Mouse (Mus musculus) heart, postnatal 14 days (tissue): ENCODE results near the gene Erc2. TPM values are rescaled to one million over a fixed set of nuclear protein-coding genes. Genes with fewer than 3 reads are reported as not detected.

Experiments used
- DNase-seq, 2 experiments: peaks; one replicate each; pipeline ENCODE4 v3.0.0; 2021 to 2022
- intact Hi-C: fragments of 180-260 bp; cut with DNase I; formaldehyde crosslinking; loops from one replicate; pipeline ENCODE4 v1.15.1; 2025
- total RNA-seq, 2 experiments: library from RNA; stranded (reverse); gene quantifications; 2 replicates each; pipeline ENCODE4 v1.2.3; 2021

Gene Erc2
- total RNA-seq, 2 experiments from 2014 or later = 0.54 to 1.6 TPM

DNA sequence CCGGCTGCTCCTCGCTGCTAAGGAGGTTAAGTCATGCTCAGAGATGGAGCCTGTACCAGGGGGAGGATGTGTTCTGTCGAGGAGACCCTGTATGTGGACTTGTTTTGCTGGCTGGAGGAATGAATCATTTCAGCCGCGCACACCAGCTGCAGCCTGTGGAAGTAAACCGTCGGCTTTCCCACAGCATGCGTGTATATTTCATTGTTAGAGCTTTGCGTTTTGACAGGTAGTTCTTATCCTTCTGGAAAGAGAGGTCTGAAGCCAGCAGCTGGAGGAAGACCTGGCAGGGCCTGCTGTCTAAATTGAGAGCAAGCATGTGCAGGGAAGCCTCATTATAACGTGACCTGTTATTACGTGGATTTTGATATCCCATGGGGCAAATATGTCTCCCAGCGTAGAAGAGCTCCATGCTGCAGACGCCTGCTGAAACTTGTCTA, 788.6 kb downstream of the Erc2 start:
- intact Hi-C loops = no loop called here
- no peak for DNase-seq

DNA sequence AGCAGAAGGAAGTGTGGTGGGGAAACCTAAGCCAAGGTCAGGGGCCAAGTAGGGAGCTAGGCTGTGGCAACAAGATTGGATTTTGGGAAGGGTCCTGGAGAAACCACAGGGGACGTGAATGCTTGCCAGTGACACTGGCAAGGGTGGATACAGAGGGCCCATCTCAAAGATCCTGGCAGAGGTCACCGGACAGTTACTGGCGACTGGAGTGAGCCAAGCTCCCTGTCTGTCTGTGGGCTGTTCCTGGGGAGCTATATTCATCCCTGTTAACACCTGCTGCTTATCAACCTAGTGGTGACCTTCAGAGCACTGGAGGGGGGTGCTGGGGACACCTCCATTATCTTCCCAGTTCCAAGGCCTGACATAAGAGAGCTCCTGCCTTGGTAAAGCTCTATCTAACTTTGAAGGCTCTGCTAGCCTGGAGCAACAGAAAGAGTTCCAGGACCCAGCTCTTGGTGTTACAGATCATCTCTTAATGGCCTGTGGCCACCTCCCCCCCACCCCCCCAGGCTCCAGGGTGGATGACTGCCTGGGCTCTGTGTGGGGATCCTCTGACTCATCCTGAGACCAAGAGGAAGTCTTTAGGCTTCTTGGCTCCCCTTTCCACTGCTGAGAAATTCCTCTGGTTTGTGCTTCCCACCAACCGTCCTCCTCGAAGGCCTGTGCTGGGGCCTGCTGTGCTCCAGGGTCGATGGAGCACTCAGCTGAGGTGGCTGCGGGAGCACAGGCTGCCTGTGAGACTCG, 790.2 kb downstream of the Erc2 start:
- DNase-seq = no peak
- intact Hi-C loops = no loop called here

DNA sequence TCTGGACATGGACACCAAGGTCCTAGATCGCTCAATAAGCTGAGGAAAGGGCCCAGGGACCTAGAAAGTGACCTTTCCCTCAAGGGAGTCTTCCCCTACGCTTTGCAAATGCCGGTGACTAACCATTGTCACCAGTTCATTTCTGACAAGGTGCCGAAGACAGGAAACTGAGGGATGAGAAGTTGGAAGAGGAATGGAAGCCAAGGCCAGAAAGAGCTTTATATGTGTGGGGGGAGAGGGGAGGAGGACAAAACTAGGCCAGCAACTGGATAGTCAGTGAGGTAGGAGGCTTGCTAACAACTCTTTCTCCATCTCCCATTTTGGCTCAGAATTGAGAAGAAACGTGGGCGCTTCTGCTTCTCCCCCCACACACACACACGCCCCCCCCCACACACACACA, 791.3 kb downstream of the Erc2 start:
- no peak for DNase-seq
- intact Hi-C loops = no loop called here

DNA sequence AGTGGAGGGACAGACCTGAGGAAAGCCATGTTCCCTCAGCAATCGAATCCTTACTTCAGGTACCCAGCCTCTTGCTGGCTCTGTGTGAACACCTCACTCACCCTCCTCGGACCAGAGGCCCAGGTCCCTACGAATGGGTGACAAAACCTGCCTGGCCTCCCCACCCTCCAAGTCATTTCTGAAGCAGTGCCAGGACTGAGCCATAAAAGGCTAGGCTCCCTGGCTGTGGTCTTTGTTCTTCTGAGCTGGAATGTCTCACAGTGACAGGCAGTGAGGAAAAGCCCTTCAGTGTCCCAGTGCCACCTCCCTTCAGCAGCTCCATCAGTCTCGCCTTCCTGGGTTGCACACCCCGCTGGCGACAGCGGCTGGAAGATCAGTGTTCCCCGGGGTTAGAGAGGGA, 794.8 kb downstream of the Erc2 start:
- DNase-seq = peak; percentile 8 to 40
- intact Hi-C loops = no loop called here

DNA sequence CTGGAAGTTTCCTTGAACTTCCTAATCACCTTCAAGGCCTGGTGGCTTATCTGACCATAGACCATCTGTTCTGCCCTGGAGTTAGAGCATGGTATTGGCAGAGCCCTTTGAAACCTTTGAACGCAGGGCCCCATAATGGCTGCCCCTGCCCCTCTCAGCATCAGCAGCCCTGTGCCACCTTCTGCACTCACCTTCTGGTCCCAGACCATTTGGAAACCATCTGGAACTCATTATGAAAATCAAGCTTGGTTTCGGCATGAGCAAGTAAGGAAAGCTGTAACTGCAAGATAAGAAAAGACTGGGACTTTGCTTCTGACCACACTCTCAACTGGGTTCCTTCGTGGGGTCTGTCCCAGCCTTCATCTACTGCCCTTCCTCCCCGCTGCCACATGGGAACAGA, 796.3 kb downstream of the Erc2 start:
- intact Hi-C loops = no loop called here
- no peak for DNase-seq

DNA sequence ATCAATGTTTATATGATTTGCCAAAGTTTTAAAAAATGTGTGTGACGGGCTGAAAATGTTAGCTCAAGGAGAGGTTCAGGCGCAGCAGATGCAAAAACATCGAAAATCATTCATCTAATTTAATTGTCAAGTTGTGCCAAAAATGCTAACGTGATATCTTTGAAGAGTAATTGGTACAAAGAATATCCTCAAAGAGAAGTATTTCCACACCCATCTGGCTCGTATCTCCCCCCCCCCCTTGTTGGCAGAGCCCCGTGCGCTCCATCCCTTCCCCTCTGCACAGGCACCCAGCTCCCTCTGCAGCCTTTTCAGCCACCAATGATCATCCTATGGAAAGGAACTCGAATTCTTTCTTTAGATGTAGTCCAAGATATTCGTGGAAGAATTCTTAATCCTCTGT, 797.0 kb downstream of the Erc2 start:
- intact Hi-C loops = no loop called here
- DNase-seq = no peak

DNA sequence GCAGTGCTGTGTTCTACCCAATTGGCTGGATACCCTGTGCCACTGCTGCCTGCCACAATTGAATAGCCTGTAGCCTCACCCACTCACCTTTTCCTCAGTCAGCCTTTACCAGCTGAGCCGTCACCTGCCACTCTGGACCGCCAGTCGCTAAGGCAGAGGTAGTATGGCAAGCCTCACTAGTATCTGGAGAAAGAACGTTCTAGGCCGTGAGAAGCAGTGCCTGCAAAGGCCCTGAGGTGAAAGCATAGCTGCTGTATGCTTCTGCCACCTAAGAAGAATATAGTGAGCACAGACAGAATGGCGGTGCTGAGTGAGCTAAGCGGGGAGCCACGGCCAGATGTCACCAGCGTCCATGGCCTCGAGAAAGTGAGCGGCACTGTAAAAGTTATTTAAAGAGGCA, 798.4 kb downstream of the Erc2 start:
- intact Hi-C loops = no loop called here
- no peak for DNase-seq

DNA sequence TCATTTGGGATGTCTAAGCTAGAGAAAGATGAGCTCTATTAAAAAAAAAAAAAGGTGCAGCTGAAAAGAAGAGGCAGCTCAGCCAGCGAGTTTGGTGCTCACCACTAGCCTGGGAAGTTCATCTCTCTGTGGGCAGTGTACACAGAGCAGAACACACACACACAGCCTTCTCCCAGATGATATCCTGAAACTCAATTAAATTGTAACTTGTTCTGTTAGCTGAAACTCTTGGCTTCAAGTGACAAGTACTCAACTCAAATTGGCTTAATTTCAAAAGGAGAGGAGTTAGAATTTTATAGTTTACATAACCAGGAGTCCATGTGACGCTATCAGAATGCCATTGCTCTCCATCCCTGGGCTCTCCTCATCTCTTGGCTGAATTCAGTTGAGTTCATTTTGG, 804.4 kb downstream of the Erc2 start:
- DNase-seq = no peak
- intact Hi-C loops = no loop called here

DNA sequence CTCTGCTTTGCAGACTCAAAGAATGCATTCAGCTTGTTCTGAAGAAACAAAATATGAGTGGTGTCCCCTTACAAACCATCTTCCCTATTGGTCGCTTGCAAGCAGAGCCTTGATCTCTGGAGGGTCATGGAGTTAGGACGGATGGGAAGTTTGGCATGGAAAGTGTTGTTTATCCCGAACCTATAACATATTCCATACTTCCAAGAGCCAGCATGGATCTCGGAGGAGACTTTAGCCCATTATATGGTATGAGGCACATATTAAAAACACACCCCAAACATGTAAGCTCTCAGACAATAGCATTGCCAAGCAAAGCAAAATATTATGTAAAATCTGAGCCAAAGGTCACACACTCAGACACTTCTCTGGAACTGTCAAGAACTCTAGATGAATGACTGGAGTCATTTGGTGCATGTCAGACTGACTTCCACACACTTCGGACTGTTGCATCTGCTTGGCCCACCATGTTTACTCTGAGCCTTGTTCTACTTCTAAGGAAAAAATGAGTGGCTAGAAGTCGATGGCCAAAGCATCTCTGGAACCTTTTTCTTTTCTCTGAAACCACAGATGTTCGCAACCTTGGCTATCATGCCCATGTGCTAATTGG, 809.6 kb downstream of the Erc2 start:
- intact Hi-C loops = no loop called here
- no peak for DNase-seq

DNA sequence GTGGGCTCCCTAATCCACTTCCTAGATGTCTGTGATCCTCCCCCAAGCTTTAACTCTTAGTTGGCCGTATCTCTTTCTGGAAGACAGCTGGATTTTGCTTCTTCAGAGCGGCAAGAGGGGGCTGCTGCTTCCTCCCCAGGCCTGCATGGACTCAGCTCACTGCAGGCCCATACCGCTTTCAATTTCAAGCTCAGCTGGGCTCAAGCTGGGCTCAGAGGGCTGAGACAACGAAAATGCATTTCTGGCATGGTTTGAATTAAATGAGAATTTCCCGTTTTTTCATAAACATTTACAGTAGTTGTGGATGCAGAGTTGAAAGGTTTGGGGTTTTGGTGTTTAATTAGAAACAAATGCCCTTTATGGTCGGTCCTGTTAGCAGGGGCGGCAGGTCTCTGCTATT, 812.8 kb downstream of the Erc2 start:
- no peak for DNase-seq
- intact Hi-C loops = no loop called here

DNA sequence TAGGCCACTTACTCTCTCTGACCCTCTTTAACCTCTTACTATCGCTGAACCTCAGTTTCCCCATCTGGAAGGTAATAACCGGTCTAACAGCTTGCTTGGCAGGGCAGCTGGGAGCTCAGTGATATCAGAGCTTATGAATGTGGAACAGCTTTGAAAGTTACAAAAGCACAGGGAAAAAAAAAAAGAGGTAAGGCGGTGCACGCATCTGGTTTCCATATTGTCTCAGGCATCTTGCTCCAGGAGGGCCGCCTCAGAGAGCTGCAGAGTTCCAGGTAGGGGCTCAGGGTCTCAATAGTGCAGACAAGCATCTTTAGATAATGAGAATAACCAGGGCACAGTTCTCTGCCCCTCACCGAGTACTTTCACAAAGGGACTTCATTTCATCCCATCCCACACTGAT, 816.9 kb downstream of the Erc2 start:
- intact Hi-C loops = no loop called here
- DNase-seq = no peak

DNA sequence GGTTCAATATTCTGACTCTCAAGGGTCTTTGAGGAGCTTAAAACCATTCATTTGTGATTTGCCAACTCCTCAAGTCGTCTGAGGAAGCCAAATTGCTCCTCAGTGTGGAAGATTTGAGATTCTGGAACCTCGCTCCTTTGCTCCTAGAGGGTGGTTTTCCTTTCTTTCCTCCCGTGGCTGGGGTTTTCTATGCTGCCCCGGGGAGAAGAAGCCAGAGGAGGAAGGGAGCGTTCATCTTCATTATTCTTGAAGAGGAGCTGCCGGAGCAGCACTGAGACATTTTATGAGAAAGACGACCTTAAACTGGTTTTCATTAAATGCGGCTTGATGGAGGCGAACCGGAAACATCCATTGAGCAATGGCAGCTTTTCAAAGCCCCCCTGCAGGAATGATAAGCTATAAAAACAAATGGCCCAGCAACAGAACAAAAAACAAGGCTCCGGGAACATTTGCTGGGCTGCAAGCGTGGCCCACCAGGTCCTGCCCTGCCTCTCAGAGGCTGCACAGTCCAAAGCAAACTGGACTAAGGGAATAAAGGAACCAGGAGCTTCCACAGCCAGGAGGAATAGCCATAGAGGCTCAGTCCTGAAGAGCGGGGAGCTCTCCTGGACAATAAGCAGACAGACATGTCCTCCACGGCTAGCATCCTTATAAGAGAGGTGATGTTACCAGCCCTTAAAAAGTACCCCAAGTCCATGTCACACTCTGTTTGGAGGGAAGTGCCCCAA, 819.2 kb downstream of the Erc2 start:
- intact Hi-C loops = no loop called here
- DNase-seq = no peak

DNA sequence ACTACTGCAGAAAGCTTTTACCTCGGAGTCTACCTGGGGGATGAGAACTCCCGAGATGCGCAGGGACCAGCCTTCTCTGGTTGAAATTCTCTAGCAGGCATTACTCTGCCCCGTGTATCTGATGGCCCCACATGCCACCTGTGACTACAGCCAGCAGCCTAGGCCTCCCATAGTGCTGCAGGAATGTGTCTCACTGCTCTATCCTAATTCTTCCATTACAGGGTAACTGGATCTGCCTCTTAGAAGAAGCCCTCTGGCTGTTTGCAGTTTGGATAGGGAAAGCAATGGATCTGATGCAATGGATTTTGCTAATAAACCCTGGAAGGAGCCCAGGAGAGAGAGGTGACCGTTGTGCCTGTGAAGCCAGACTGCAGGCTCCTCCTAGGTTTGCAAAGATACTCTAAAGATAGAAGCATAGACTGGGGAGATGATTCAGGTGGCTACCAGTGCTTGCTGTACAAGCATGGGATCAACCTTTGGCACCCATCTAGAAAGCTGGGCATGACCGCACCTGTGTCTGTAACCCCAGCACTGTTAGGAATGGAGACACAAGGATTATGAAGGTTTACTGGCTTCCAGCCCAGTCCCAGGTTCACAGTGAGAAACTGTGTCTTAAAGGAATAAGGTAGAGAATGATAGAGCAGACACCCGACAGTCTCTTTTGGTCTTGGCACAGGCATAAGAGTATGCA, 821.2 kb downstream of the Erc2 start:
- intact Hi-C loops = no loop called here
- no peak for DNase-seq

DNA sequence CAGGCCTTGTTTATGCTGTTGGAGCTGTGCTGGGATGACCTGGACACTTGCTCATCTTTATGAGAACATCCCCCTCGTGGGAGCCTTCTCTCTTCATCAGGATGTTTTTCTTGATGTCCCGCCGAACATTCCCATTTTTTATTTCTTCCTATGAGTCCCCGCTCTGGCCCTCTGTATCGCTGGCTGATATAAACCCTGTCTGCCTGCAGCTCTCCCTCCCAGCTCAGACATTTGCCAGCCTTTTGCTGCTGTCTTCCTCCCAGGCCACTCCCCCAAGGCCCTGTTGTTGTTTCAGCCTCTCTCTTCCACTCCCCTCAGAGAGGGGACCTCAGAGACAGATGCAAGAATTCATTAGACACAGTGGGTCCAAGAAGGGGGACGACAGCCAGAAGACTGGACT, 823.5 kb downstream of the Erc2 start:
- DNase-seq = no peak
- intact Hi-C loops = no loop called here

DNA sequence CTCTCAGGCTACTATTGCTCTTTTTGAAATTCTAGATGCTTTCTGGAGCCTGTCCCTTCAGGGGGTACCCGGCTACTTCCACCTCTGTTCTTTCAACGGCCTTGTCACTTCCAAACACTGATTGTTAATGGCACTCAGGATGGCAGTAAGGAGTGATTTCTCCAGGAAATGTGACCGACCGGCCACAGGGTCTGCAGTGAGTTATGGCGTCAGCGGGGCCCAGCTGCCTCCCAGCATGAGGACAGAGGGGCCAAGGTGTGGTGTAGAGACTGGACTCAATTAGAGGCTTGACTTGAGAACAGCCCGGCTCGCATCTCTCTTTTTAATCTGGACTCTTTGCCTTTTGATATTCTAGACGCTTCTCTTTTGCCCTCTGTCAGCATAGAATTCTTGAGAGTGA, 829.5 kb downstream of the Erc2 start:
- DNase-seq = no peak

DNA sequence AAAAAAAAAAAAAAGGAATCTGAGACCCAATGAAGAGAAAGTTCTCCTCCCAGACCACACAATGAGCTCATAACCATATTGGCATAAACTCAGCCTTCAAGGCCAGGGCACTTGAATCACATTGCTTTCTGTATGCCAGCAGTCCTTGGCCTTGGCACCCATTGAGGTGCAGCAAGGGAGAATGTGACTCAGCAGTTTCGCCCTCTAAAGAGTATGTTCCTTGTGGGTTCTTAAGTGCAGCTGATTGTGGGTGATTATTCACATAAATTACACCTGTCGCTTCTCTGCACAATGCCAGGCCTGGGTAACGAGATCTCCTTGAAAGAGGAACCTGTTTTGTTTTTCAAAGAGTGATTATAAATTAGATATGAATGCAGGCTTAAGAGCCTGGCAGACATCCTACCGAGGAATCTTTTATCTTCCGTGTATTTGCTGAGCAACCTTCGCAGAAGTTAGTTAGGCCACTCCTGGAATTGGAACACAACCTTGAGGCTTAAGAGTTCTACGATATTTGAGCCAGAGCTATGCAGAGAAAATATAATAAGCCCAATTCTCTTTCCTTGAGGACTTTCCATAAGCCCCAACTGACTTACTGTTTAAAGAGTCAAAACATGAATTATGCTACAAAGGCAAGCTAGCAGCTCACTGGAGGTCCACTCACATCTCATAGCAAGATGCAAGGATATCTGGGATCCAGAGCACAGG, 834.3 kb downstream of the Erc2 start:
- intact Hi-C loops = no loop called here
- DNase-seq = peak; percentile 19 to 35

More for the DNA sequence above, 829.5 kb downstream of the Erc2 start:
- intact Hi-C loops = no loop called here

DNA sequence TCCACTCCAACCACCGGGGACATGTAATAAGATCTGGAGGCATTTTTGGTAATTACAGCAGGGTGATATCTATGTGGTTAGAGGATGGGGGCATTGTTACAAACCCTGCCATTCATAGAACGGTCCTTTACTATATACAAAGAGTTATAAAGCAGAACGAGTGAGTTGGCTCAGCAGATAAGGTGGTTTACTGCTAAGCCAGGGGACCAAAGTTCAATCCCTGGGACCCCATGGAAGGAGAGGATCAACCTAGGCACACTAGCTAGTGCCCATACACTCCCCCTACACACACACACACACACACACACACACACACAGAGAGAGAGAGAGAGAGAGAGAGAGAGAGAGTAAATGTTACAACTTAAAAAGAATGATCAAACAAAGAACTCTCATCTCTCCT, 835.2 kb downstream of the Erc2 start:
- intact Hi-C loops = no loop called here
- DNase-seq = no peak

DNA sequence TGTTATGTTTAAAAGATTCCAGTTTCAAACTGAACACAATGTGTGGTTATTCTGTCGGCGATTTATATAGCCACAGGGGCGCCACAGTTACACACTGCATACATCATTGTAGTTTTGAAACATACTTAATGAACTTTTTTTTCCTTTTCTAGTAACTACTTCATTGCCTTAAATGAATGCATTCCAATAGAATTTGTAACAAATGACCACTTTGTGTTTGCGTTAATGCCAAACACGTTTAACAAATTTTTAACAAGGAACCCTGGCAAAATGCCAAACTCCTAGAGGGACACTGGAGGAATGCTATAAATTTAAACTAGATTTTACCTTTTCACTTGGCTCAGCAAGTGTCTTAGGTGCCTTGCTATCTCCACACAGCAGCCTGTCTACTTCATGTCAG, 845.7 kb downstream of the Erc2 start:
- DNase-seq = no peak
- intact Hi-C loops = no loop called here

DNA sequence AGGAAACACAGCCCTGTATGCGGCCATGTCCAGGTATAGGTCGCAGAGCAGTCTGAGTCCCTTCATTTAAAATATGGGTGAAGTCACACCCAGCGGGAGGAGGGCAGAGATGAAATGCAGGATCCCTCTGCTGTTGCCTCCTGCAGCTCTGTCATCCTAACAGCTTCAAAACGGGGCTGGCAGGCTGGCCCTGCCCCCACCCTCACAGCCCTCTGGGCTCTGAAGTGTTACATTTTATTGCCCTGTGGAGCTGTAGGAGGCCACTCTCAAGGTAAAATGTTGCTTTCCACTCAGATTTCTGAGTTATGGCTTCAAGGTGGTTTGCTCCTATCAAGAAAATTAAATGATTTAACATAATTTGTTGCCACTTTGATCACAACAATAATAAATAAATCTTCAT, 847.5 kb downstream of the Erc2 start:
- no peak for DNase-seq
- intact Hi-C loops = no loop called here

DNA sequence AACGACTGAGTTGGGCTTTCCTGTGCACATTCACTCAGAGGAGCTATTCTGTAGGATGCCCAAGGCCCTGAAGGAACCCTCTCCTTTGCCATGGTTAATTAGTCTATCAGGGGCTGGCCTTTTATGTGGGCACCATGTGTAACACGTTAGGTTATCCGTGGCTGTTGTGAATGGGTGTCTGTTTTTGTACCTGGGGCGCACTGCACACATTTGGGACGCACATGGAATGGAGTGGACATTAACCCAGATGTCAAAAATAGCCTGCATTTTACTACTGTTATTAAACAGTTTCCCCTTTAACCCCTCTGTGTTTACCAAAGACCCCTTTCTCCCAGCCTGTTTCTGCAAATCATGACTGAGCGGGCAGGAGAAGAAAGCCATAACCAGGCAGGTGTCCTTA, 848.0 kb downstream of the Erc2 start:
- DNase-seq = no peak
- intact Hi-C loops = no loop called here

DNA sequence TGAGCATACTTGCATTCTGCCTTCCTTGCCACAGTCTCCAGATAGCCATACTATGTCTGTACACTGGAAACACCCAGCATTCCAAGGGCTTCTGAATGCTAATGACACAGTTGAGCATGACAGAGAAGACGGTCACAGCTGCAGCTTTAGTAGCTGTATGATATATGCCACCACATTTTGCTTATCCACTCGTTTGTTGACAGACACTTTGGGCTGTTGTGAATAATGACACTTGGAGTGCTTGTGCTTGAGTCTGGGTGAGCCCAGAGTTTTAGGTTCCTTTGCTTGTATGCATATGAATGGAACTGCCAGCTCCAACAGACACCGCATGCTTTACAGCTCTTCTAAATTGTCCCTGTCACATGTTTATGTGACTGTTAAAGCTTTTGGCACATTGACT, 852.8 kb downstream of the Erc2 start:
- intact Hi-C loops = no loop called here
- no peak for DNase-seq
